Mouse (Mus musculus): ENCODE measurements at regions not wholly inside any gene's neighbourhood (a gene's known extent, or its start where the extent isn't known, plus 50 kb on each side); places are given as distances from the start of the nearest gene placed in this dataset.

- H3K27me3 ChIP-seq: no peaks in the 10 kb centered on the region
- H3K36me3 ChIP-seq: no peaks in the 10 kb centered on the region
- H3K27ac ChIP-seq: no peak overlapping the region
- no peaks in the 10 kb centered on the region for H3K9me3 ChIP-seq
- no peaks in the 10 kb centered on the region for H3K4me1 ChIP-seq
- H3K9ac ChIP-seq: no peak overlapping the region
- no peak overlapping the region for H3K4me2 ChIP-seq
- 63% methylated on average over 3 of the region's 3 CpGs for WGBS
- H3K4me3 ChIP-seq: no peak overlapping the region
- no peak for ATAC-seq (ENCODE audit: insufficient number of reproducible peaks, insufficient read depth, low FRiP score, low TSS enrichment, low read depth)
Observed at GRCm38 (mm10) chr1:80131354-80131753, 86.9 kb downstream of the Fam124b start.

GRCm38 (mm10) chr1:80123966-80124365 is 94.3 kb downstream of the Fam124b start:
- Histone ChIP-seq H3K4me3 (no peak overlapping the region), H3K36me3 (no peaks in the 10 kb centered on the region), H3K4me1 (no peaks in the 10 kb centered on the region), H3K9ac (no peak overlapping the region), H3K9me3 (no peaks in the 10 kb centered on the region), H3K27me3 (no peaks in the 10 kb centered on the region), H3K27ac (no peak overlapping the region), H3K4me2 (no peak overlapping the region)
- WGBS: 70% methylated on average over 2 of the region's 2 CpGs
- no peak for ATAC-seq (ENCODE audit: insufficient number of reproducible peaks, insufficient read depth, low FRiP score, low TSS enrichment, low read depth)

- no peaks in the 10 kb centered on the region for H3K4me1 ChIP-seq
- H3K9me3 ChIP-seq: no peaks in the 10 kb centered on the region
- H3K27me3 ChIP-seq: no peaks in the 10 kb centered on the region
- no peak overlapping the region for H3K9ac ChIP-seq
- H3K4me3 ChIP-seq: no peak overlapping the region
- WGBS: 66% methylated on average over 2 of the region's 2 CpGs
- no peak overlapping the region for H3K27ac ChIP-seq
- no peak overlapping the region for H3K4me2 ChIP-seq
- ATAC-seq (ENCODE audit: insufficient number of reproducible peaks, insufficient read depth, low FRiP score, low TSS enrichment, low read depth): no peak
- H3K36me3 ChIP-seq: no peaks in the 10 kb centered on the region
Observed at GRCm38 (mm10) chr1:80115913-80116312, 102.4 kb downstream of the Fam124b start.

- Histone ChIP-seq H3K27ac (no peak overlapping the region), H3K36me3 (no peaks in the 10 kb centered on the region), H3K9ac (no peak overlapping the region), H3K4me3 (no peak overlapping the region), H3K27me3 (no peaks in the 10 kb centered on the region), H3K4me1 (0 out of 2 replicates have a peak, but pooled peaks cover 3% of the 10 kb centered on the region), H3K4me2 (no peak overlapping the region), H3K9me3 (no peaks in the 10 kb centered on the region)
- WGBS: 75% methylated on average over 2 of the region's 2 CpGs
- no peak for ATAC-seq (ENCODE audit: insufficient number of reproducible peaks, insufficient read depth, low FRiP score, low TSS enrichment, low read depth)
Observed at GRCm38 (mm10) chr1:80107747-80108476, 110.4 kb downstream of the Fam124b start.

DNA sequence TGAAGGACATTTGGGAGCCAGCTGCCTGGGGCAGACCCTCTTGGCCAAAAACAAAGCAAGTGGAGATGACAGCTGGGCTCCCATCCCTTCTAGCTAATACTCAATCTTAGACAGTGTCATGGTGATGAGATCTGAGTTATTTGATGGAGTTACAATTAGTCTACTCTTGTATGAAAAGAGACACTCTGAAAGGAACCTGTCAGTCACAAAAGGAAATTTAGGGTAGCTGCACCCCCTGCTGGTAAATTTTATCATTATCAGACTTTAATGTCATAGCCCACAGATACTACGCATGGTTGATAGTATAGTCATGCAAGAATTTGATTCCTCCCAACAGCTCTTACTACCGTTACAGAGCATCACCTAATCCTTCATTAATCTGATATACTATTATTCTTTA is 112.0 kb downstream of the Fam124b start:
- no peaks in the 10 kb centered on the region for H3K36me3 ChIP-seq
- no peaks in the 10 kb centered on the region for H3K27me3 ChIP-seq
- no peak for ATAC-seq (ENCODE audit: insufficient number of reproducible peaks, insufficient read depth, low FRiP score, low TSS enrichment, low read depth)
- no peak overlapping the region for H3K4me2 ChIP-seq
- H3K27ac ChIP-seq: no peak overlapping the region
- H3K9ac ChIP-seq: no peak overlapping the region
- 0 out of 2 replicates have a peak, but pooled peaks cover 3% of the 10 kb centered on the region for H3K4me1 ChIP-seq
- no peak overlapping the region for H3K4me3 ChIP-seq
- whole genome bisulfite sequencing: 47% methylated on average over 2 of the region's 2 CpGs
- no peaks in the 10 kb centered on the region for H3K9me3 ChIP-seq

DNA sequence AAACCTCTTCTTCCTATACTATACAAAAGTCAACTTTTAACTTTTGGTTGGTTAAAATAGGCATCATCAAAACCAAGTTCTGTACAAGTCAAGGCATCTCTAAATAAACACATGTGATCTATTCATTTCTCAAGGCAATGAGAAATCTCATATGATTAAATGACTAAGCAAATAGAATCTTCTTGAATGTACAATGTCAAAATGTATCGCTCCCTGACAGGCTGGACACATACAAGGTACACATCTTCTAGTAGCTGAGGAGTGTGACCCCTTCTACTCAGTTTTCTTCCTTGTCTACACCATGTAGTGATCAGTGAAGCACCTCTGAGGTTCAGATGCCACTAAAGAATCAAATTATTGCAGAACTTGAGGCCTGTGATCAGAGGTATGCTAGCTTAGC is 120.0 kb downstream of the Fam124b start:
- Histone ChIP-seq H3K4me2 (no peak overlapping the region), H3K27me3 (no peaks in the 10 kb centered on the region), H3K4me1 (peaks cover 3% of the 10 kb centered on the region; the same call in 1 of the 2 replicates), H3K4me3 (no peak overlapping the region), H3K9me3 (no peaks in the 10 kb centered on the region), H3K36me3 (no peaks in the 10 kb centered on the region), H3K9ac (no peak overlapping the region), H3K27ac (no peak overlapping the region)
- WGBS: 91% methylated on average over 1 of the region's 1 CpGs
- no peak for ATAC-seq (ENCODE audit: insufficient number of reproducible peaks, insufficient read depth, low FRiP score, low TSS enrichment, low read depth)

DNA sequence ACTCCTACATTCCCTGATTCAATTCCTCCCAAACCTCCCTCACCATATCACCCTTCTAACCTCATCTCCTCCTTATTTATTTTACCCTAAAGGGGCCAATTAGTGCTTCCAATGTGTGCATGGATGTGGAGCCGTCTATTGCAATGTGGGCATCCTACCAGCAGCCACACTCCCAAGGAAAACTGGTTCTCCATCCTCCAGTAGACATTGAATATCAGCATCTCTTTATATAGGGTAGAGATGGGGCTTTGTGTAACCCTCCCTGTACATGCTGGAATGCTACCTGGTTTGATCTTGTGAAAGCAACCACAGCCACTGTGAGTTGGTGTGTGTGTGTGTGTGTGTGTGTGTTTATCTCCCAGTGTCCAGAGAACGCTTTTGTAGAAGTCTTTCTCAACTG is 126.5 kb downstream of the Fam124b start:
- 75% methylated on average over 2 of the region's 2 CpGs for WGBS
- H3K36me3 ChIP-seq: no peaks in the 10 kb centered on the region
- H3K4me2 ChIP-seq: no peak overlapping the region
- no peak overlapping the region for H3K27ac ChIP-seq
- H3K4me3 ChIP-seq: no peak overlapping the region
- no peaks in the 10 kb centered on the region for H3K27me3 ChIP-seq
- no peak for ATAC-seq (ENCODE audit: insufficient number of reproducible peaks, insufficient read depth, low FRiP score, low TSS enrichment, low read depth)
- H3K9me3 ChIP-seq: no peaks in the 10 kb centered on the region
- H3K4me1 ChIP-seq: peaks cover 3% of the 10 kb centered on the region; the same call in 1 of the 2 replicates
- H3K9ac ChIP-seq: no peak overlapping the region

- H3K4me3 ChIP-seq: no peak overlapping the region
- H3K27me3 ChIP-seq: no peaks in the 10 kb centered on the region
- H3K4me1 ChIP-seq: peaks cover 3% of the 10 kb centered on the region; the same call in 1 of the 2 replicates
- no peak overlapping the region for H3K27ac ChIP-seq
- H3K4me2 ChIP-seq: no peak overlapping the region
- 72% methylated on average over 8 of the region's 8 CpGs for WGBS
- H3K9me3 ChIP-seq: no peaks in the 10 kb centered on the region
- no peak for ATAC-seq (ENCODE audit: insufficient number of reproducible peaks, insufficient read depth, low FRiP score, low TSS enrichment, low read depth)
- no peaks in the 10 kb centered on the region for H3K36me3 ChIP-seq
- no peak overlapping the region for H3K9ac ChIP-seq
Observed at GRCm38 (mm10) chr1:80091350-80091749, 126.9 kb downstream of the Fam124b start.

- H3K27ac ChIP-seq: no peak overlapping the region
- no peak overlapping the region for H3K4me2 ChIP-seq
- H3K4me3 ChIP-seq: no peak overlapping the region
- no peak for ATAC-seq (ENCODE audit: insufficient number of reproducible peaks, insufficient read depth, low FRiP score, low TSS enrichment, low read depth)
- no peaks in the 10 kb centered on the region for H3K27me3 ChIP-seq
- 56% methylated on average over 5 of the region's 5 CpGs for WGBS
- H3K4me1 ChIP-seq: no peaks in the 10 kb centered on the region
- H3K9me3 ChIP-seq: no peaks in the 10 kb centered on the region
- H3K9ac ChIP-seq: no peak overlapping the region
- no peaks in the 10 kb centered on the region for H3K36me3 ChIP-seq
Observed at GRCm38 (mm10) chr1:80088651-80089050, 129.6 kb downstream of the Fam124b start.

DNA sequence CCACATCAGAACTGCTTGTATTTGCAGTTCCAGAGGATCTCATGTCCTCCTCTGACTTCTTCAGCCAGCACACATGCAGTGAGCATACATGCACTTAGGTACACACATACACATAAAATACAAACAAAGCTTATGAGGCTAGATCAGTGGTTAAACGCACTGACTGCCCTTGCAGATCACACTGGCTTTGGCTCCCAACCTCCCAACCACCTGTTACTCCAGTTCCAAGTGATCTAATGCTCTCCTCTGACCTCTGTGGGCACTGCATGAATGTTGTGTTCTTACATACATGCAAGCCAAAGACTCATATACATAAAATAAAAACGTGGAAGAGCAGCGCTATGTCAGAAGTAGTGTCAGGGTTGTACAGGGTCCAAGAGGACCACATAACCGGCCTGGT is 141.9 kb downstream of the Fam124b start:
- WGBS: 82% methylated on average over 4 of the region's 4 CpGs
- no peak overlapping the region for H3K9ac ChIP-seq
- H3K4me1 ChIP-seq: peaks cover 15% of the 10 kb centered on the region
- H3K27me3 ChIP-seq: no peaks in the 10 kb centered on the region
- H3K9me3 ChIP-seq: no peaks in the 10 kb centered on the region
- ATAC-seq (ENCODE audit: insufficient number of reproducible peaks, insufficient read depth, low FRiP score, low TSS enrichment, low read depth): no peak
- peak overlapping the region; percentile 51 for H3K27ac ChIP-seq
- H3K4me3 ChIP-seq: no peak overlapping the region
- no peak overlapping the region for H3K4me2 ChIP-seq
- H3K36me3 ChIP-seq: no peaks in the 10 kb centered on the region

- 89% methylated on average over 4 of the region's 4 CpGs for WGBS
- no peaks in the 10 kb centered on the region for H3K27me3 ChIP-seq
- no peak overlapping the region; the same call in 1 of the 2 replicates for H3K27ac ChIP-seq
- H3K36me3 ChIP-seq: no peaks in the 10 kb centered on the region
- no peak overlapping the region for H3K4me3 ChIP-seq
- H3K4me2 ChIP-seq: no peak overlapping the region
- no peak for ATAC-seq (ENCODE audit: insufficient number of reproducible peaks, insufficient read depth, low FRiP score, low TSS enrichment, low read depth)
- no peak overlapping the region for H3K9ac ChIP-seq
- H3K9me3 ChIP-seq: no peaks in the 10 kb centered on the region
- H3K4me1 ChIP-seq: peaks cover 15% of the 10 kb centered on the region
Observed at GRCm38 (mm10) chr1:80074376-80074775, 143.9 kb downstream of the Fam124b start.

DNA sequence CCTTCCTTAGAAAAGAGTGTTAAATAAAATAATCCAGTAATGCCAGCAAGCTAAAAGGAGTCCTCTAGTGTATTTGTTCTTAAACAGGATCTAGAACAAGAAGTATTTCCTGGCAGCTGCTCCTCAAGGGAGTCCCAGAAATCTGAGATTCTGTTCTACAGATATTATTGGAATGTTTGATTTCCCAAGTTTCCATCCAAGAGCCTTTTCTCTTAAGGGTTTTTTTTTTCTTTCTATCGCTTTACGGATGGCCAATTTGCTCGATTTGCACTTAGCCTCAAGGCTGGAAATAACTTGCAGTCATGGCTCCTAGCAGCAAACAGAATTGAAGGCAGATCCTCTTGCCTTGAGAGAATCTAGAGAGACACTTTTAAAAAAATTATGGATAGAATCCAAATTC is 144.3 kb downstream of the Fam124b start:
- no peak overlapping the region for H3K4me3 ChIP-seq
- H3K27me3 ChIP-seq: no peaks in the 10 kb centered on the region
- ATAC-seq (ENCODE audit: insufficient number of reproducible peaks, insufficient read depth, low FRiP score, low TSS enrichment, low read depth): no peak
- H3K4me1 ChIP-seq: peaks cover 13% of the 10 kb centered on the region
- no peak overlapping the region for H3K9ac ChIP-seq
- H3K36me3 ChIP-seq: no peaks in the 10 kb centered on the region
- no peaks in the 10 kb centered on the region for H3K9me3 ChIP-seq
- 39% methylated on average over 3 of the region's 3 CpGs for WGBS
- no peak overlapping the region for H3K4me2 ChIP-seq
- no peak overlapping the region for H3K27ac ChIP-seq

All from embryonic facial prominence, embryonic 13.5 days (tissue).